Mouse (Mus musculus): Measurements from ENCODE around the gene Btrc. TPM values are rescaled to one million over a fixed set of nuclear protein-coding genes. Genes with fewer than 3 reads are reported as not detected.
A peak's percentile ranks its signal among the peaks of the same experiment; 100 is the strongest.
"Not testable (repeated sequence)": the region's sequence is repeated elsewhere in the genome, so short reads cannot be mapped to it uniquely, and the experiment has no call there.

The Btrc gene
- total RNA-seq, 1 experiment from 2014 or later = 42.6 TPM

GRCm38 (mm10) chr19:45530200-45530995, 166.9 kb downstream of the Btrc start:
- DNase-seq = peak; percentile 45

- DNase-seq = no peak
Measured at GRCm38 (mm10) chr19:45531554-45531953, 168.0 kb downstream of the Btrc start.

GRCm38 (mm10) chr19:45533617-45534016, 170.1 kb downstream of the Btrc start:
- no peak for DNase-seq

- no peak for DNase-seq
Measured at GRCm38 (mm10) chr19:45535214-45535735, 171.7 kb downstream of the Btrc start.

- DNase-seq = no peak
Measured at GRCm38 (mm10) chr19:45535929-45536328, 172.4 kb downstream of the Btrc start.

GRCm38 (mm10) chr19:45537505-45537904, 174.0 kb downstream of the Btrc start:
- peak; percentile 52 for DNase-seq

- DNase-seq = no peak
Measured at GRCm38 (mm10) chr19:45540657-45541408, 177.3 kb downstream of the Btrc start.

- peak; percentile 52 for DNase-seq
Measured at GRCm38 (mm10) chr19:45541409-45542041, 178.0 kb downstream of the Btrc start.

GRCm38 (mm10) chr19:45542061-45542460, 178.5 kb downstream of the Btrc start:
- DNase-seq = no peak

- DNase-seq = peak; percentile 54
Measured at GRCm38 (mm10) chr19:45544152-45544924, 180.8 kb downstream of the Btrc start.

GRCm38 (mm10) chr19:45544925-45545321, 181.4 kb downstream of the Btrc start:
- peak; percentile 85 for DNase-seq

GRCm38 (mm10) chr19:45548196-45548595, 184.7 kb downstream of the Btrc start:
- DNase-seq = not testable (repeated sequence)

GRCm38 (mm10) chr19:45549128-45549915, 185.8 kb downstream of the Btrc start:
- DNase-seq = no peak

- no peak for DNase-seq
Measured at GRCm38 (mm10) chr19:45549948-45550347, 186.4 kb downstream of the Btrc start.

GRCm38 (mm10) chr19:45552187-45552586, 188.7 kb downstream of the Btrc start:
- no peak for DNase-seq

- DNase-seq = no peak
Measured at GRCm38 (mm10) chr19:45554136-45554535, 190.6 kb downstream of the Btrc start.

GRCm38 (mm10) chr19:45560153-45560890, 196.8 kb downstream of the Btrc start, which contains the start of the genes Poll and Gm17018:
Gene Poll, minus strand, starts transcription at chr19:45560531.
Gene Gm17018, plus strand, starts transcription at chr19:45560615.
- peak; percentile 85 for DNase-seq

GRCm38 (mm10) chr19:45565925-45566715, 202.6 kb downstream of the Btrc start:
- no peak for DNase-seq

GRCm38 (mm10) chr19:45567367-45567766, 203.8 kb downstream of the Btrc start:
- no peak for DNase-seq
